Mouse (Mus musculus) embryonic facial prominence, embryonic 14.5 days (tissue): ENCODE data around the gene Dpp7. TPM values are rescaled to one million over a fixed set of nuclear protein-coding genes. Genes with fewer than 3 reads are reported as not detected.

Experiments
- ATAC-seq: fragments of 200-750 bp; cut with Nextera tagmentation; 2 replicates; pipeline ENCODE4 v1.8.0; 2017; ENCODE audit warnings: low read depth, moderate number of reproducible peaks, moderate TSS enrichment
- DNase-seq: peaks from one replicate; pipeline ENCODE4 v3.0.0-alpha.2; 2015; ENCODE audit warnings: low spot score
- H3K27ac ChIP-seq: fragments of 300-500 bp; sonication (generic); replicated peaks from 2 replicates; pipeline ENCODE4 v1.5.1; 2014; ENCODE audit warnings: low read depth, mild to moderate bottlenecking, low read length, moderate library complexity
- H3K27me3 ChIP-seq: fragments of 300-500 bp; sonication (generic); replicated peaks from 2 replicates; pipeline ENCODE4 v1.6.1; 2014; ENCODE audit warnings: low read length; ENCODE audit not compliant: control insufficient read depth, insufficient read depth
- H3K36me3 ChIP-seq: fragments of 300-500 bp; sonication (generic); 2 replicates; pipeline ENCODE4 v1.6.1; 2014; ENCODE audit warnings: low read length, mixed read lengths; ENCODE audit not compliant: control insufficient read depth, insufficient read depth
- H3K4me1 ChIP-seq: fragments of 300-500 bp; sonication (generic); 2 replicates; pipeline ENCODE4 v1.6.1; 2014; ENCODE audit warnings: antibody characterized with exemption, low read length; ENCODE audit not compliant: control insufficient read depth, insufficient read depth
- H3K4me2 ChIP-seq: fragments of 300-500 bp; sonication (generic); 2 replicates; pipeline ENCODE4 v1.6.1; 2014; ENCODE audit warnings: low read depth, mild to moderate bottlenecking, low read length, moderate library complexity, mixed read lengths
- H3K4me3 ChIP-seq: fragments of 300-500 bp; sonication (generic); 2 replicates; pipeline ENCODE4 v1.5.1; 2014; ENCODE audit warnings: low read depth, mild to moderate bottlenecking, low read length
- H3K9ac ChIP-seq: fragments of 300-500 bp; sonication (generic); 2 replicates; pipeline ENCODE4 v1.6.1; 2014; ENCODE audit warnings: low read depth, mild to moderate bottlenecking, low read length, moderate library complexity, mixed read lengths
- H3K9me3 ChIP-seq: fragments of 300-500 bp; sonication (generic); 2 replicates; pipeline ENCODE4 v1.6.1; 2016; ENCODE audit warnings: low read length; ENCODE audit not compliant: control insufficient read depth
- WGBS: fragments of 180-500 bp; shearing (Covaris S2); extraction: QIAGEN DNeasy Blood & Tissue Kit; methylation state at CpG from one replicate; pipeline ENCODE4 v1.1.7; 2014; 5-methylcytosine and 5-hydroxymethylcytosine counted together
- polyA plus RNA-seq: library from polyadenylated mRNA; unstranded; fragments of >200 nt; fragmentation: Nextera tagmentation; extraction: Ambion mirVana; gene quantifications from 2 replicates; pipeline ENCODE4 v1.2.1, GENCODE M21; 2014

Dpp7 gene
- polyA plus RNA-seq, 1 experiment from 2014 or later, result 19.7 TPM

DNA sequence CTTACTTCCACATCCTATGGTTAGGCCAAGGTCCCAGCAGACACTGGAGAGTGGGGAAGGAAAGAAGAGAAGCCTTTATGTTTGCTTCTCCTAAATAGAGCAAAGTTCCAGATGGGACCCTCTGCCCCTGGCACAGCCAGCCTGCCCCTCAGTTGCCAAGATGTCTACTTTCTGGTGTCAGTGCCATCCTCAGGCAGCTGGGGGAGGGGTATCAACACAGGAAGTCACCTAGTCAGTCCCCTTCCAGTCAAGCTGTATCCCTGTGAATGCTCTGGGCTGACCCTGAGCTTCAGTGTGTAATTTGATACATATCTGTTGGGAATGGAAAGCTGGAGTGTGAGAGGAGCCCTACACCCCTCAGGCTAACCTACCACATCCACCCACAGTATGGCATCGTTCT lies 40.9 kb upstream of the Dpp7 start:
- peaks cover 79% of the 10 kb centered on the region for H3K27me3 ChIP-seq

DNA sequence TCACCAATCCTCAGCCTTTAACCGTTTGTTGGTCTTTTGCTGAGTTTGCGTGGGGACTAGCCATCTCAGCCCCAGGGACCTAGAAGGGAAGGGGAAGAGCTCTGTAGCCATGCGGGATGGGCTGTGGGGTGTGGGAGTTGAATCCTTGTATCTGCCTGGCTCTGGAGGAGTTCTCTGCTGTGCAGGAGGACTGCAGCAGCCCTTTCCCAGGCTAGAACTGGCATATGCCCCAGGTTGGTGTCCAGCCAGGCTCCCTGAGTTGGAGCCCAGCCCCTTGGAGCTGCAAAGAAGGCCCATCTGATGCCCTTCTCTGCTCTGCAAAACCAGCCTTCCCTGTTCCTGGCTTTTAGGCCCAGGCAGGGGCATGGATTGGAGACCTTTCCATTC lies 40.4 kb upstream of the Dpp7 start:
- no peak overlapping the region for H3K27ac ChIP-seq
- WGBS, result 45% methylated on average over 3 of the region's 3 CpGs
- peaks cover 75% of the 10 kb centered on the region for H3K27me3 ChIP-seq
- no peaks in the 10 kb centered on the region for H3K36me3 ChIP-seq
- peak overlapping the region; percentile 72; the same call in 1 of the 2 replicates for H3K4me2 ChIP-seq
- no peaks in the 10 kb centered on the region for H3K9me3 ChIP-seq
- ATAC-seq (no peak), DNase-seq (no peak)
- 0 out of 2 replicates have a peak, but pooled peaks cover 4% of the 10 kb centered on the region for H3K4me1 ChIP-seq
- no peak overlapping the region for H3K4me3 ChIP-seq
- no peak overlapping the region for H3K9ac ChIP-seq

More for the DNA sequence above, 40.9 kb upstream of the Dpp7 start:
- no peak for DNase-seq
- no peaks in the 10 kb centered on the region for H3K9me3 ChIP-seq
- 43% methylated on average over 1 of the region's 1 CpGs for WGBS
- no peak overlapping the region for H3K27ac ChIP-seq
- no peak overlapping the region for H3K9ac ChIP-seq
- no peak overlapping the region for H3K4me2 ChIP-seq
- 0 out of 2 replicates have a peak, but pooled peaks cover 4% of the 10 kb centered on the region for H3K4me1 ChIP-seq
- no peak overlapping the region for H3K4me3 ChIP-seq
- ATAC-seq, result no peak
- H3K36me3 ChIP-seq, result no peaks in the 10 kb centered on the region

DNA sequence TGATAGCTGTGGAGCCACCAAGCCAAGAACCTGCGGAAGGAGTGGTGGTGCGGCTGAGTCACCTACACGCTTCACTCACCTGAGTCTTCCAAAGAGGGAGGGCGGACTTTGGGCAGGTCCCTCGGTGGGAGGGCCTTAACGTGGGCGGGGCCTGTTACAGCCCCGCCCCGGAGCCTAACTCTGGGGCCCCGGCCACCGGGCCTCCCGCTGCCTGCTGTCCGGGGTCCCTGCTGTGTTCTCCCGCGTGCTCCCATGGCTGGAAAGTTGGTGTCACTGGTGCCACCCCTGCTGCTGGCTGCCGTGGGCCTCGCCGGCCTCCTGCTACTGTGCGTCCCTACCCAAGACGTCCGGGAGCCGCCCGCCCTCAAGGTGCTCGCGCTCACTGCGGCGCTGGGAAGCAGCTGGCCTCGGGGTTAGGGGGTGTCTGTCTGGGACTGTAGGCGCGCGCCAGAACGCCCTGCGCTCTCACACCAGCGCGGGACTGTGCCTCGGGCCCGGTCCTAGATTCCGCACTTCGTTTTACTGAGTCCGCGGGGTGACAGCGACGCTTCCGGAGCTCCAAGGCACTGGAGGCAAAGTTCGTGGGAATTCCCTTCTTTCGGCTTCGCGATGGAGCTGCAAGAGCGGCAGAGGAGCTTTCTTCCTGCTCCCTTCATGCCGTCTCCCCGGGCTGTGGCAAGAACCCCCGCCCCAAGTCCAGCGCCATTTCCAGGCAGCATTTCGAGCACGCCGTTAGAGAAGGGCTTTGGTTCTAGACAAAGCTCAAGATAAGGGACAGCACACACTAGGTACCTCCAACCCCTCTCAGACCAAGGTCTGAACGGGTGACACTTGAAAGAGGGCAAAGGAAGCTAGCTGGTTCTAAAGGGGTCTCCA lies 39.8 kb upstream of the Dpp7 start, which contains the start of gene Entpd2:
Entpd2 (plus strand) TSS at position 154 of the 876 bp plus-strand sequence.
- 2% methylated on average over 34 of the region's 57 CpGs for WGBS
- Histone ChIP-seq H3K27me3 (peaks cover 68% of the 10 kb centered on the region), H3K9me3 (no peaks in the 10 kb centered on the region), H3K4me2 (peak within 1 kb of the TSS; percentile 72), H3K4me1 (0 out of 2 replicates have a peak, but pooled peaks cover 4% of the 10 kb centered on the region), H3K4me3 (peak within 1 kb of the TSS; percentile 39), H3K36me3 (no peaks in the 10 kb centered on the region), H3K9ac (peak within 1 kb of the TSS; percentile 53), H3K27ac (no peak within 1 kb of the TSS)
- DNase-seq (peak; percentile 26), ATAC-seq (peak; percentile 34; the same call in 1 of the 2 replicates)

DNA sequence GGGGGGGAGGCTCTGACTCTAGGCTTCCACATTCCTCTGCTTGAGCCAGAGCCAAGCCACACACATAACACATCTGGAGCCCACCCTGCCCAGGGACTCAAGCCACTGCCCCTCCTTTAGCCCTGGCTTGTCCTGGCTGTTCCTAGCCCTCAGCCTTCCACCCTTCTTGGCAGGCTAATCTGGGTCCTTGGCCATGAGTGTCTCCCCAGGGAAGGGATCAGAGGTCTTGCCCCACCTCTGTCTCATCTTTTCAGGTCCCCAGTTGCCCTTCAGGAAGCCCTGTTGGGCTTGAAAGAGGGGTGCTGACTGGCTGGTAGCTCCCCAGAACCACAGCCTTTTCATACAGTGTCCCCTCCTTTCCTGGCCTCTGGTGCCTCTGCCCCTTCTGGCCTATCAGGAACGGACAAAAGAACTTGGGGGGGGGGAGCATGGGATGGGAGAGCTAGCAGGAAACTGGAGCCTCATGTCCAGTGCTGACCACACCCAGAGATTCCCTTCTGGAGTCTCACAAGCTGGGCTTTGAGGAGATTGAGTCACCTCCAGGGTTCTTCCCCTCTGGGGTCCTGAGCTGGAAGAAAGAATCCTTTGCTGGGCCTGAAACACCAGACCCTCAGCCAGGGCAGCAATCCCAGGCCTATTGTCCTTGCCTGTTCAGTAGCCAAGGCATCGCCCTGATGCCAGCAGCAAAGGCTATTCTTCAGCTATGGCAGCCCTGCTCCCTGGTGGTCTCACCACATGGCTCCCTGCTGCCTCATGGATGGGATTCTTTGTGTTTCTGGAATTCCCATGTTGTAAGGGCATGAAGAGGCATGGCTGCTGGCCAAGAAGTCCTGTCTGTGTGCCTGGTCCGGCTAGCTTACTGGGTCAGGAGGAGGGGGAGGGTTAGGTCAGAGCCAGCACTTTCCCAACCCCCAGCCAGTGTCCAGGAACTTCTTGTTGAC lies 38.4 kb upstream of the Dpp7 start:
- Histone ChIP-seq H3K9me3 (no peaks in the 10 kb centered on the region), H3K4me1 (0 out of 2 replicates have a peak, but pooled peaks cover 4% of the 10 kb centered on the region), H3K36me3 (no peaks in the 10 kb centered on the region), H3K9ac (0 out of 2 replicates have a peak overlapping the region, but pooled peaks have one; percentile 21), H3K4me2 (no peak overlapping the region), H3K27me3 (peaks cover 54% of the 10 kb centered on the region), H3K27ac (no peak overlapping the region), H3K4me3 (no peak overlapping the region)
- ATAC-seq (peak; percentile 23; the same call in 1 of the 2 replicates), DNase-seq (peak; percentile 29)
- 35% methylated on average over 3 of the region's 3 CpGs for WGBS

DNA sequence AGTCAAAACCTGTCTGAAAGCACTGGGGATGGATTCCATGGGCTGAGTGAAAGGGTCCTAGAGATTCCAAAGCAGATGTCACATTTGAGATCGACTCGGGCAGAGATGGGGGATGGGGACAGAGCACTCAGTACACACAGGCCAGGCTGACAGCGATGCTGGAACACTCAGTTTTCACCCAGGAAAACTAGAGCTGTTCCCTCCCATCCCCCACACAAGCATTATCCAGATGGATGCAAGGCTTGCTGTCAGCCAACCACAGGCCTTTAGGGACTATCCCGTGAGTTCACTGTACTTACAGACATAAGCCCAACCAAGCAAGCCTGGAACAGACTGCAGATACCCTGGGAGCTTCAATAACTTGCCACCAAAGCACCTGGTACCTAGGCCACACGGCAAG lies 35.1 kb upstream of the Dpp7 start:
- Histone ChIP-seq H3K4me2 (no peak overlapping the region), H3K4me1 (0 out of 2 replicates have a peak, but pooled peaks cover 4% of the 10 kb centered on the region), H3K27ac (no peak overlapping the region), H3K9ac (no peak overlapping the region), H3K9me3 (no peaks in the 10 kb centered on the region), H3K27me3 (peaks cover 22% of the 10 kb centered on the region), H3K36me3 (no peaks in the 10 kb centered on the region), H3K4me3 (no peak overlapping the region)
- ATAC-seq (peak; percentile 35; the same call in 1 of the 2 replicates), DNase-seq (peak; percentile 32)
- 49% methylated on average over 5 of the region's 5 CpGs for WGBS

DNA sequence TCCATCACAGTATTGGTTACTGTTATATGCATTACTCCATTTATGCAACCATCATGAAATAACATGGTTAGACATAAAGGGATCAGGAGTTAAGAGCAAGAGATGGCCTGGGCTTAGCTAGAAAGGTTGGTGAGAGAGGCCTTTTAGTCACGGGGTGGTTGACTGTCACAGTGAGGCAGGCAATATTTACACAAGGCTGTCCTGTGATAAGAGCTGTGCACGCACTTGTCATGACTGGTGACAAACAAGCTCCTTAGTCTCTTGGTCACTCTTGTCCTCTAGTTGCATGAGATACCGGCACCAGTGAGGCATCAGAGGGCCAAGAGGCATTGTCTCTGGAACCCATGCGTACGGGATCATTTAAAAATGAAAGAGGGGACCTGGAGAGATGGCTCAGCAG lies 28.3 kb upstream of the Dpp7 start:
- ATAC-seq (no peak), DNase-seq (no peak)
- no peaks in the 10 kb centered on the region for H3K9me3 ChIP-seq
- H3K27me3 ChIP-seq, result peaks cover 3% of the 10 kb centered on the region; the same call in 1 of the 2 replicates
- H3K27ac ChIP-seq, result no peak overlapping the region
- no peak overlapping the region for H3K9ac ChIP-seq
- no peak overlapping the region for H3K4me2 ChIP-seq
- H3K4me3 ChIP-seq, result no peak overlapping the region
- no peaks in the 10 kb centered on the region for H3K4me1 ChIP-seq
- 81% methylated on average over 5 of the region's 5 CpGs for WGBS
- no peaks in the 10 kb centered on the region for H3K36me3 ChIP-seq

DNA sequence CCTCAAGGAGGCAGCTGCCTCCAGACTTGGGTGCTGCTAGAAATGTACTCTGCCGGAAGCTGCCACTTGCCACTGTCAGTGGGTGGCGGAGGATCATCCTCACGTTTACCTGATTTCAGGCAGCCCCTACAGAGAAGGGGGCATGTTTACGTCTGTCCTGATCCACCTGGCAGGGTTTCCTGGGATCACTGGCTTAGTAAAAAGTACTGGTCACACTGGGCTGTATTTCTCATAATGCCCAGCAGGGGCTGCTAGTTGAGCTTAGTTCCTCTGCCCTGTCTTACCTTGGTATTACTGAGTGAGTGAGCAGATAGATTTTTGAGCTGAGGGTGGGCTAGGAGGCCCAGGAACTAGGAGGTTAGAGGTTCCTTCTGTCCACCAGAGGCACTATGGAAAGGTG lies 20.4 kb upstream of the Dpp7 start:
- no peak overlapping the region for H3K9ac ChIP-seq

DNA sequence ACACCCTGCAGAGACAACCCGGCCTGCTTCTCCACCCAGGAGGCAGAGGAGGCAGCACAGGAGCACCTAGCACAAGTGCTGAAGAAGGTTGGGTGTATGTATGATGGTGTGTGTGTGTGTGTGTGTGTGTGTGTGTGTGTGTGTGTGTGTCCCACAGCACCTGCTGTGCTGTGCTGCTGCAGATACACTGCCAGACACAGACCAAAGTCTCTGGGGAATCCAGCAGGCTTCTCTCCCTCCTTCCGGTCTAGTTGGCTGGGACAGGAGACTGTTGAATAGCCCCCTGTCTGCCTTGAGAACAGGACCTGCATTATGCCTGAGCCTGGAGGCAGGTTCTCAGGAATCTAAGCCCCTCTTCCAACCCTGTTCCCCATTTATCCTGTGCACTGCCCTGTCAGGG lies 17.3 kb upstream of the Dpp7 start:
- no peak for ATAC-seq
- peak overlapping the region; percentile 97 for H3K4me2 ChIP-seq
- H3K9me3 ChIP-seq, result no peaks in the 10 kb centered on the region
- H3K4me1 ChIP-seq, result peaks cover 14% of the 10 kb centered on the region
- H3K9ac ChIP-seq, result peak overlapping the region; percentile 72
- 32% methylated on average over 2 of the region's 2 CpGs for WGBS
- peak overlapping the region; percentile 72 for H3K4me3 ChIP-seq
- H3K27me3 ChIP-seq, result no peaks in the 10 kb centered on the region
- peaks cover 34% of the 10 kb centered on the region; the same call in 1 of the 2 replicates for H3K36me3 ChIP-seq
- DNase-seq, result peak; percentile 14
- no peak overlapping the region for H3K27ac ChIP-seq

More for the DNA sequence above, 20.4 kb upstream of the Dpp7 start:
- peaks cover 14% of the 10 kb centered on the region for H3K4me1 ChIP-seq
- H3K9me3 ChIP-seq, result no peaks in the 10 kb centered on the region
- H3K4me2 ChIP-seq, result no peak overlapping the region
- WGBS, result 61% methylated on average over 4 of the region's 4 CpGs
- H3K36me3 ChIP-seq, result peaks cover 34% of the 10 kb centered on the region; the same call in 1 of the 2 replicates
- H3K27me3 ChIP-seq, result no peaks in the 10 kb centered on the region
- no peak overlapping the region for H3K4me3 ChIP-seq
- ATAC-seq (no peak), DNase-seq (peak; percentile 47)
- H3K27ac ChIP-seq, result no peak overlapping the region
